Mouse (Mus musculus) ES-E14 (cell line): ENCODE measurements around the gene Ptcd2. TPM values are rescaled to one million over a fixed set of nuclear protein-coding genes. Genes with fewer than 3 reads are reported as not detected.

Source experiments
- DNase-seq: peaks from one replicate; pipeline ENCODE4 v3.0.0-alpha.2; 2013; ENCODE audit warnings: low read depth, low spot score
- H3K27ac ChIP-seq: 2 replicates; pipeline ENCODE4 v1.5.1; 2012; ENCODE audit warnings: low read depth, mild to moderate bottlenecking, low read length, moderate library complexity, mixed read lengths; ENCODE audit not compliant: poor library complexity, insufficient read depth, severe bottlenecking
- H3K36me3 ChIP-seq: 2 replicates; pipeline ENCODE4 v1.6.1; 2012; ENCODE audit warnings: mild to moderate bottlenecking, low read length, moderate library complexity, mixed read lengths; ENCODE audit not compliant: control insufficient read depth, poor library complexity, insufficient read depth, severe bottlenecking
- H3K4me1 ChIP-seq, 2 experiments: fragments of 150-350 bp in 1 of 2; sonication (generic) in 1 of 2; 2 replicates each; pipeline ENCODE4 v1.6.1; 2012; ENCODE audit warnings: low read length in 2 of 2, mild to moderate bottlenecking in 1 of 2, mixed read lengths in 1 of 2; ENCODE audit not compliant: control insufficient read depth in 2 of 2, insufficient read depth in 2 of 2, poor library complexity in 1 of 2
- H3K4me3 ChIP-seq, 2 experiments: fragments of 150-350 bp in 1 of 2; sonication (generic) in 1 of 2; 2 replicates each; pipeline ENCODE4 v1.5.1; 2012; ENCODE audit warnings: low read length in 2 of 2, low read depth in 1 of 2, mild to moderate bottlenecking in 1 of 2, mixed read lengths in 1 of 2; ENCODE audit not compliant: insufficient read depth in 1 of 2, poor library complexity in 1 of 2, severe bottlenecking in 1 of 2
- H3K9ac ChIP-seq: 2 replicates; pipeline ENCODE4 v1.6.1; 2012; ENCODE audit warnings: low read depth, mild to moderate bottlenecking, low read length, mixed read lengths; ENCODE audit not compliant: poor library complexity, insufficient read depth, severe bottlenecking
- H3K9me3 ChIP-seq: fragments of 150-350 bp; sonication (generic); 2 replicates; pipeline ENCODE4 v1.6.1; 2012; ENCODE audit warnings: low read depth, mild to moderate bottlenecking, low read length; ENCODE audit not compliant: control insufficient read depth, insufficient read depth
- CHD2 ChIP-seq: IDR thresholded peaks from 2 replicates; pipeline ENCODE4 v1.6.1; 2014; ENCODE audit warnings: mild to moderate bottlenecking, low read depth, low read length, inconsistent platforms
- HCFC1 ChIP-seq: IDR thresholded peaks from 2 replicates; pipeline ENCODE4 v1.6.1; 2012; ENCODE audit warnings: low read length, inconsistent platforms, borderline replicate concordance; ENCODE audit not compliant: insufficient read depth
- MAFK ChIP-seq: IDR thresholded peaks from 2 replicates; pipeline ENCODE4 v1.6.1; 2014; ENCODE audit warnings: mild to moderate bottlenecking, low read depth, low read length, inconsistent platforms; ENCODE audit not compliant: insufficient read depth
- ZC3H11A ChIP-seq: IDR thresholded peaks from 2 replicates; pipeline ENCODE4 v1.6.1; 2012; ENCODE audit warnings: low read depth, mild to moderate bottlenecking, inconsistent platforms, low read length, borderline replicate concordance
- ZNF384 ChIP-seq: IDR thresholded peaks from 2 replicates; pipeline ENCODE4 v1.6.1; 2012; ENCODE audit warnings: low read depth, low read length, inconsistent platforms
- in situ Hi-C, 2 experiments: fragments of 600-800 bp; cut with MboI; formaldehyde crosslinking; loops; one replicate each; pipeline ENCODE4 v1.15.1; 2025; ENCODE audit warnings: low sequenced_read_pairs in 2 of 2, inconsistent platforms in 1 of 2; ENCODE audit not compliant: unreplicated experiment in 2 of 2
- total RNA-seq: library from RNA; depleted of rRNA; stranded (reverse); fragments of 300-350 nt; gene quantifications from 2 replicates; pipeline ENCODE4 v1.2.3, GENCODE M21; 2012

Ptcd2 gene
- total RNA-seq, 1 experiment, result 24.6 TPM

- H3K9ac ChIP-seq, result no peak overlapping the region
- TF ChIP-seq ZNF384, result no peak
- no peak for TF ChIP-seq HCFC1
- TF ChIP-seq ZC3H11A, result no peak
- TF ChIP-seq CHD2, result no peak
- TF ChIP-seq MAFK, result no peak
- H3K4me1 ChIP-seq, result peaks cover 0 to 7% of the 10 kb centered on the region in 2 experiments; a peak in 1 of 4 replicates
- no peaks in the 10 kb centered on the region for H3K9me3 ChIP-seq
- no peak overlapping the region for H3K27ac ChIP-seq
- H3K36me3 ChIP-seq, result no peaks in the 10 kb centered on the region; the same call in 1 of the 2 replicates
- no peak for DNase-seq
- no peak overlapping the region for H3K4me3 ChIP-seq
- in situ Hi-C loops, result no loop called here
Measured at GRCm38 (mm10) chr13:99386341-99386740, 41.8 kb upstream of the Ptcd2 start.

DNA sequence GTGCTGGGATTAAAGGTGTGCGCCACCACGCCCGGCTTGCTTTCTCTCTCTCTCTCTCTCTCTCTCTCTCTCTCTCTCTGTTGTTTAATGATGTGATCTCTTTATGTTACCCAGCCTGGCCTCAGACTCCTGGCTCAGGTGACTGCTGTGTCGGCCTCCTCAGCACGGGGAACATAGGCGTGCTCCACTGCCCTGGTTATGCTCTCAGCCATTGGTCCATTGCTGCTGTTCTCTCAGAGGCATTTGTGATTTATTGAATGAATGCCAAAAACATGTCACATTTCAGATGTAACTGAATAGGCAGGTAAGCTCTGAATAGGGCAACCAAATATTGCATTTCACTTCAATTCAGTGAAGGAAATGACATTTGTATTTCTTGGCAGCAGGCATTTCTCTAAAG is 41.4 kb upstream of the Ptcd2 start:
- Histone ChIP-seq H3K36me3 (no peaks in the 10 kb centered on the region), H3K4me3 (no peak overlapping the region), H3K4me1 (peaks cover 0 to 4% of the 10 kb centered on the region in 2 experiments; a peak in 1 of 4 replicates), H3K9me3 (no peaks in the 10 kb centered on the region), H3K27ac (no peak overlapping the region), H3K9ac (no peak overlapping the region)
- TF ChIP-seq CHD2 (no peak), ZNF384 (no peak), ZC3H11A (no peak), MAFK (no peak), HCFC1 (no peak)
- in situ Hi-C loops, result no loop called here
- DNase-seq, result no peak

GRCm38 (mm10) chr13:99384555-99385203 is 40.2 kb upstream of the Ptcd2 start:
- Histone ChIP-seq H3K4me1 (peaks cover 0 to 3% of the 10 kb centered on the region in 2 experiments; a peak in 1 of 4 replicates), H3K4me3 (no peak overlapping the region), H3K9me3 (no peaks in the 10 kb centered on the region), H3K27ac (no peak overlapping the region), H3K36me3 (no peaks in the 10 kb centered on the region), H3K9ac (no peak overlapping the region)
- in situ Hi-C loops, result no loop called here
- DNase-seq, result peak; percentile 11
- no peak for TF ChIP-seq ZC3H11A
- TF ChIP-seq MAFK, result no peak
- TF ChIP-seq ZNF384, result no peak
- no peak for TF ChIP-seq CHD2
- no peak for TF ChIP-seq HCFC1

- Histone ChIP-seq H3K4me1 (peaks cover 0 to 3% of the 10 kb centered on the region in 2 experiments; a peak in 1 of 4 replicates), H3K9me3 (no peaks in the 10 kb centered on the region), H3K36me3 (no peaks in the 10 kb centered on the region; the same call in 1 of the 2 replicates), H3K4me3 (no peak overlapping the region), H3K9ac (no peak overlapping the region), H3K27ac (no peak overlapping the region)
- TF ChIP-seq ZNF384 (no peak), CHD2 (no peak), MAFK (no peak), ZC3H11A (no peak), HCFC1 (no peak)
- DNase-seq, result peak; percentile 40
- in situ Hi-C loops, result no loop called here
Measured at GRCm38 (mm10) chr13:99382373-99382772, 37.9 kb upstream of the Ptcd2 start.
